Comparison of ENCODE assay signal across 8 mouse cellular contexts in the genomic region with DNA sequence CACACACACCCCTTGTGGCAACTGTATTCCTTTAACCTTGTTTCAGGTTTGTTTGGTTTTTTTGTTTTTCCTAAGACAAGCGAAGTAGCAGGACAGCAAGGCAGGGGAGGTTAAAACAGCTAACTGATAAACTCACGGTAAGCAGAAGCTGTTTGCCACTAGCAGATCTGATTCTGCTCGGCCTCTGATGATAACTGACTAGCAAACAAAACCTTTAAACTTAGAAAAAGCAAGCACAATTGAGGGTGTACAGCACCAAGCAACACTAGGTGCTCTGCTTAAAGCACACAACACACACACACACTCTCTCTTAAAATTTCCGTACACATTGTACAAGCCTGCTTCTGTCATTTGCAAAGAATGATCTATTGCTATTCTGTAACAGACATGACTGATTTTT. TPM values are rescaled to one million over a fixed set of nuclear protein-coding genes. Genes with fewer than 3 reads are reported as not detected.
DNase-seq lines count a peak whose midpoint lies in the region; ATAC-seq lines count a peak whose summit lies in the region.

No protein-coding gene starts in this region.

- peak overlapping the region; percentile 76 for H3K4me2 ChIP-seq in liver, embryonic 11.5 days

- H3K9ac ChIP-seq in liver, embryonic 11.5 days (ENCODE audit: low read depth, low read length), result no peak overlapping the region

- H3K4me1 ChIP-seq in liver, embryonic 11.5 days (replicated peaks; ENCODE audit: control insufficient read depth, insufficient read depth, low read length), result peaks cover 7% of the 10 kb centered on the region; the same call in 1 of the 2 replicates

- peaks cover 29% of the 10 kb centered on the region for H3K27me3 ChIP-seq in liver, embryonic 11.5 days (replicated peaks; ENCODE audit: control insufficient read depth, insufficient read depth, low read length)

- peaks cover 8% of the 10 kb centered on the region for H3K36me3 ChIP-seq in liver, embryonic 11.5 days (ENCODE audit: control insufficient read depth, insufficient read depth, low read length)

- peak; percentile 17 for DNase-seq in embryo, embryonic 10 days (ENCODE audit: low spot score)
- DNase-seq in embryo, embryonic 9.5 days (ENCODE audit: extremely low spot score), result no peak
- DNase-seq in ovary, postnatal 14 days (ENCODE audit: low spot score), result peak; percentile 7
- no peak for DNase-seq in ovary, postnatal 36 days (ENCODE audit: low spot score)
- no peak for DNase-seq in liver, embryonic 11.5 days (ENCODE audit: low spot score)
- peak; percentile 13 for DNase-seq in yolk sac, embryonic 10.5 days (ENCODE audit: low spot score)
- no peak for DNase-seq in Muller cell, postnatal 12 days (ENCODE audit: inconsistent ontology term)

- no peaks in the 10 kb centered on the region for H3K9me3 ChIP-seq in liver, embryonic 11.5 days (ENCODE audit: control insufficient read depth, low read length)

- peak overlapping the region; percentile 54 for H3K27ac ChIP-seq in liver, embryonic 11.5 days (ENCODE audit: low read depth, low read length)

- ATAC-seq in liver, embryonic 11.5 days (replicated peaks; ENCODE audit: low FRiP score), result no peak
- ATAC-seq in cerebellum, adult (ENCODE audit: insufficient number of reproducible peaks, low FRiP score, low TSS enrichment), result no peak

- H3K4me3 ChIP-seq in liver, embryonic 11.5 days (ENCODE audit: low read depth, low read length), result peak overlapping the region; percentile 51

- WGBS in liver, embryonic 11.5 days, result 34% methylated on average over 4 of the region's 4 CpGs

RNA-seq across cellular contexts. Expression of gene Irs1, which starts 6.8 kb away (rescaled TPM):
- polyA plus RNA-seq in liver, embryonic 11.5 days (2014; fragmentation: Nextera tagmentation; extraction: Ambion mirVana), result 3.6 and 4.1 TPM in 2 replicates

RNA-seq across cellular contexts. Expression of gene Rhbdd1, which starts 31.8 kb away (rescaled TPM):
- polyA plus RNA-seq in liver, embryonic 11.5 days (2014; fragmentation: Nextera tagmentation; extraction: Ambion mirVana), result 10.9 and 12.1 TPM in 2 replicates

RNA-seq across cellular contexts. Expression of gene Gm9747, which starts 51.5 kb away (rescaled TPM):
- polyA plus RNA-seq in liver, embryonic 11.5 days (2014; fragmentation: Nextera tagmentation; extraction: Ambion mirVana), result 12.1 and 12.6 TPM in 2 replicates

Comparison
In these comparisons a context has a peak if more than half of its experiments do, and no peak if none do; other contexts are left out.
1. DNase-seq: peak in embryo, embryonic 10 days (single experiment), ovary, postnatal 14 days (single experiment) and yolk sac, embryonic 10.5 days (single experiment); none in embryo, embryonic 9.5 days (single experiment), ovary, postnatal 36 days (single experiment), liver, embryonic 11.5 days (single experiment) and Muller cell, postnatal 12 days (single experiment).